Mouse (Mus musculus) kidney, adult 18-20 months (tissue): Measurements from ENCODE around the gene Susd5.
A peak's percentile ranks its signal among the peaks of the same experiment; 100 is the strongest.
"Not testable (repeated sequence)": the region's sequence is repeated elsewhere in the genome, so short reads cannot be mapped to it uniquely, and the experiment has no call there.

ENCODE experiments used
- DNase-seq: peaks from one replicate; pipeline ENCODE4 v3.0.0; 2021

Gene Susd5

GRCm38 (mm10) chr9:114073681-114074080, 16.7 kb downstream of the Susd5 start:
- no peak for DNase-seq

- DNase-seq: no peak
These were observed 29.5 kb downstream of the Susd5 start for GRCm38 (mm10) chr9:114086422-114086821.

- no peak for DNase-seq
These were observed 30.3 kb downstream of the Susd5 start for GRCm38 (mm10) chr9:114087106-114087815.

- not testable (repeated sequence) for DNase-seq
These were observed 31.9 kb downstream of the Susd5 start for GRCm38 (mm10) chr9:114088885-114089284.

GRCm38 (mm10) chr9:114092188-114092587, 35.2 kb downstream of the Susd5 start:
- DNase-seq: not testable (repeated sequence)

- DNase-seq: no peak
These were observed 37.9 kb downstream of the Susd5 start for GRCm38 (mm10) chr9:114094854-114095253.

GRCm38 (mm10) chr9:114098716-114099302, 41.9 kb downstream of the Susd5 start:
- DNase-seq: no peak

- no peak for DNase-seq
These were observed 53.3 kb downstream of the Susd5 start for GRCm38 (mm10) chr9:114110268-114110667.

GRCm38 (mm10) chr9:114111161-114111560, 54.2 kb downstream of the Susd5 start:
- DNase-seq: no peak

- DNase-seq: no peak
These were observed 55.3 kb downstream of the Susd5 start for GRCm38 (mm10) chr9:114112226-114112625.

- no peak for DNase-seq
These were observed 57.1 kb downstream of the Susd5 start for GRCm38 (mm10) chr9:114113911-114114623.

- DNase-seq: peak; percentile 78
These were observed 59.7 kb downstream of the Susd5 start for GRCm38 (mm10) chr9:114116672-114117071.

GRCm38 (mm10) chr9:114122862-114123261, 65.9 kb downstream of the Susd5 start:
- DNase-seq: not testable (repeated sequence)

- DNase-seq: not testable (repeated sequence)
These were observed 72.4 kb downstream of the Susd5 start for GRCm38 (mm10) chr9:114129273-114129835.
